Mouse (Mus musculus) midbrain, postnatal 0 days (tissue): ENCODE measurements around the gene Nlk. TPM values are rescaled to one million over a fixed set of nuclear protein-coding genes. Genes with fewer than 3 reads are reported as not detected.
A peak's percentile ranks its signal among the peaks of the same experiment; 100 is the strongest.

Experiments used
- ATAC-seq: fragments of 200-750 bp; cut with Nextera tagmentation; 2 replicates; pipeline ENCODE4 v1.8.0; 2017; ENCODE audit warnings: moderate number of reproducible peaks, mild to moderate bottlenecking, moderate TSS enrichment, moderate library complexity; ENCODE audit not compliant: low FRiP score
- DNase-seq: peaks from one replicate; pipeline ENCODE4 v3.0.0-alpha.2; 2015; ENCODE audit warnings: low spot score
- H3K27ac ChIP-seq: fragments of 300-500 bp; sonication (generic); 2 replicates; pipeline ENCODE4 v1.5.1; 2014; ENCODE audit warnings: low read depth, mild to moderate bottlenecking, low read length, mixed read lengths
- H3K27me3 ChIP-seq: fragments of 300-500 bp; sonication (generic); 2 replicates; pipeline ENCODE4 v1.6.1; 2014; ENCODE audit warnings: low read length, control low read depth, mixed read lengths; ENCODE audit not compliant: insufficient read depth
- H3K36me3 ChIP-seq: fragments of 300-500 bp; sonication (generic); 2 replicates; pipeline ENCODE4 v1.6.1; 2014; ENCODE audit warnings: low read length, control low read depth, mixed read lengths; ENCODE audit not compliant: insufficient read depth
- H3K4me1 ChIP-seq: fragments of 300-500 bp; sonication (generic); 2 replicates; pipeline ENCODE4 v1.6.1; 2014; ENCODE audit warnings: mild to moderate bottlenecking, control low read depth, antibody characterized with exemption, low read length, mixed read lengths; ENCODE audit not compliant: insufficient read depth
- H3K4me2 ChIP-seq: fragments of 300-500 bp; sonication (generic); 2 replicates; pipeline ENCODE4 v1.6.1; 2014; ENCODE audit warnings: low read depth, mild to moderate bottlenecking, low read length, mixed read lengths; ENCODE audit not compliant: poor library complexity, severe bottlenecking
- H3K4me3 ChIP-seq: fragments of 300-500 bp; sonication (generic); 2 replicates; pipeline ENCODE4 v1.5.1; 2014; ENCODE audit warnings: low read depth, mild to moderate bottlenecking, low read length, moderate library complexity
- H3K9ac ChIP-seq: fragments of 300-500 bp; sonication (generic); replicated peaks from 2 replicates; pipeline ENCODE4 v1.6.1; 2014; ENCODE audit warnings: mild to moderate bottlenecking, low read length, moderate library complexity, mixed read lengths; ENCODE audit not compliant: poor library complexity, severe bottlenecking
- H3K9me3 ChIP-seq: fragments of 300-500 bp; sonication (generic); 2 replicates; pipeline ENCODE4 v1.6.1; 2016; ENCODE audit warnings: low read length, control low read depth
- CTCF ChIP-seq: IDR thresholded peaks from 2 replicates; pipeline ENCODE4 v1.5.1; 2016; ENCODE audit warnings: antibody characterized with exemption, mild to moderate bottlenecking
- WGBS: fragments of 180-500 bp; shearing (Covaris S2); extraction: QIAGEN DNeasy Blood & Tissue Kit; methylation state at CpG from one replicate; pipeline ENCODE4 v1.1.7; 2014; 5-methylcytosine and 5-hydroxymethylcytosine counted together
- polyA plus RNA-seq: library from polyadenylated mRNA; unstranded; fragments of >200 nt; fragmentation: Nextera tagmentation; extraction: Ambion mirVana; gene quantifications from 2 replicates; pipeline ENCODE4 v1.2.1, GENCODE M21; 2015
- total RNA-seq: library from RNA; depleted of rRNA; stranded (reverse); fragments of >200 nt; gene quantifications from 2 replicates; pipeline ENCODE4 v1.2.3, GENCODE M21; 2014

Gene Nlk
- total and polyA plus RNA-seq, 2 experiments from 2014 or later, result 25.0 to 44.4 TPM

DNA sequence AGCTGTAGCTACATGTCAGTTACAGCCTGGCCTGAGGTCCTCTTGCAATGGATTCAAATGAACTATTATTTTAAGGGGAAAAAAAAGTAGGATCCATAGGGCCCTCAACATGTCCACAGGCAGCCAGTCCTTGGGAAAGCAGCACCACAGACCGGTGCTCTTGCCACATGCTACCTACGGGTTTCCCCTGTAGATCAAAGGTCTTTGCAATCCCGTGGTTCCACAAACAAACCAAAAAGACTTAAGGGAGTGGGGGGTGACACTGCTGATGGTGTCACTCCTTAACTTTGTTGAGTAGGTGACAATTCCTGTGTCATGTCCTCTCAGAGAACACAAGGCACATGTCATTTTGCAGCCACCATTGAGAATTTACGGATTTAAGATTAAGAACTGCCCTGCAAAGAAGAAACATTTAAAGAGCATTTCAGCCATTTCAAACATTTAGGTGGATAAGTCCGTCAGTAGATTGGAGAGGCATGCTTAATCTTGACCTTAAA lies 147.6 kb downstream of the Nlk start:
- no peaks in the 10 kb centered on the region for H3K36me3 ChIP-seq
- DNase-seq (no peak), ATAC-seq (no peak)
- WGBS, result 9% methylated on average over 5 of the region's 5 CpGs
- peak overlapping the region; percentile 63 for H3K4me2 ChIP-seq
- no peaks in the 10 kb centered on the region for H3K27me3 ChIP-seq
- H3K9ac ChIP-seq, result peak overlapping the region; percentile 50; the same call in 1 of the 2 replicates
- H3K4me3 ChIP-seq, result peak overlapping the region; percentile 58
- H3K4me1 ChIP-seq, result no peaks in the 10 kb centered on the region; the same call in 1 of the 2 replicates
- no peaks in the 10 kb centered on the region for H3K9me3 ChIP-seq
- TF ChIP-seq CTCF, result no peak
- no peak overlapping the region for H3K27ac ChIP-seq

DNA sequence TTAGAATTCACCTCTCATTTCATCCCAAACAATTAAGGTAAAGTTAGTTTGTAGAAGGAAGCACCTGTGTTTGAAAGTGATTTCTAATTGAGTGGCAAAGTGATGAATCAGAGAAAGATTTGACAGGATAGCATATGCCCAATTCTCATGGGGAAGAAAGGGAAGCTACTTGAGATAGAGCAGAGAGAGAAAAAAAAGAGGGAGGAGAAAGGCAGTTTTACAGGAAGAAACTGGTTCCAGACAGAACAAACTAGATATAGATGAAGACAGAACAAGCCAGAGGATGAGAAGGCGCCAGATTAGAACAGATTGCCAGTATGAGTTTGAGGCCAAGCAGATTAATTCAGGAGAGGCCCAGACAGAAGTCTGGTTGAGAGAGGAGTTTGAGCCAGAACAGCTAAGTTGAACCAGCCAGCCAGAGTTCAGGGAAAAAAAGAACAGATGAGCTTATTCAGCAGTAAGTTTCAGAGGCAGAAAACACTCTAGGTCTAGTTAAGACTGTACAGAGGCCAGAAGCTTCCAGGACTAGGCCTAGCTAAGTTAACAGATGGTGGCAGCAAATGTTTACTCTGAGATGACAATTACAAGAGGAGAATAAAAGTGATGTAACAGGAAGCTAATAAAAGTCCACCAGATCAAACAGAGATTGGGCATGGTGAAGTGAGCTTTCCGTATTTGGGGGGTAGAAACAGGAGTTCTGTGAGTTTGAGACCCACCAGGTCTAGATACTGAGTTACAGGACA lies 149.3 kb downstream of the Nlk start:
- DNase-seq (no peak), ATAC-seq (no peak)
- Histone ChIP-seq H3K4me3 (no peak overlapping the region), H3K4me2 (no peak overlapping the region), H3K27ac (no peak overlapping the region), H3K9me3 (no peaks in the 10 kb centered on the region), H3K4me1 (no peaks in the 10 kb centered on the region; the same call in 1 of the 2 replicates), H3K36me3 (peaks cover 9% of the 10 kb centered on the region), H3K27me3 (no peaks in the 10 kb centered on the region), H3K9ac (no peak overlapping the region)
- no peak for TF ChIP-seq CTCF
- 97% methylated on average over 2 of the region's 2 CpGs for WGBS

DNA sequence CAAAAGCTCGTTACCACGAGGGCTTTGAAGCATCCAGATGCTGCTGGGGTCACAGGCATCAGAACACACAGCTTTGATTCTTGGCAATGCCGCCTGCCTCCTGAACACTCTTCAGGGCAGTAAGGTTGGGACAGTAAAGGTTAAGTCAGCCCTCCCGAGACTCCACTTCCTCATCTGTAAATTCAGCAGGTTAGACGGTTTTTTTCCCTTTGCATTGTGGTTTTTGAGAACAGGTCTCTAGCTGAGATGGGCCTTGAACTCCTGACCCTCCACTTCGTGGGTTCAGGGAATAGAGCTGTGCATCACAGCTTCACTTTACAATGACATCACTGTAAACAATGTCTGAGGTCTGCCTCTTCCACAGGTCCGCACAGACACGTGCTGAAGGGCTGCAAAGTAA lies 152.0 kb downstream of the Nlk start:
- Histone ChIP-seq H3K36me3 (peaks cover 21% of the 10 kb centered on the region), H3K4me1 (no peaks in the 10 kb centered on the region; the same call in 1 of the 2 replicates), H3K9me3 (no peaks in the 10 kb centered on the region), H3K4me2 (no peak overlapping the region), H3K4me3 (no peak overlapping the region), H3K27me3 (no peaks in the 10 kb centered on the region), H3K9ac (no peak overlapping the region), H3K27ac (no peak overlapping the region)
- ATAC-seq, result no peak
- WGBS, result 84% methylated on average over 8 of the region's 8 CpGs
- no peak for TF ChIP-seq CTCF
- no peak for DNase-seq

DNA sequence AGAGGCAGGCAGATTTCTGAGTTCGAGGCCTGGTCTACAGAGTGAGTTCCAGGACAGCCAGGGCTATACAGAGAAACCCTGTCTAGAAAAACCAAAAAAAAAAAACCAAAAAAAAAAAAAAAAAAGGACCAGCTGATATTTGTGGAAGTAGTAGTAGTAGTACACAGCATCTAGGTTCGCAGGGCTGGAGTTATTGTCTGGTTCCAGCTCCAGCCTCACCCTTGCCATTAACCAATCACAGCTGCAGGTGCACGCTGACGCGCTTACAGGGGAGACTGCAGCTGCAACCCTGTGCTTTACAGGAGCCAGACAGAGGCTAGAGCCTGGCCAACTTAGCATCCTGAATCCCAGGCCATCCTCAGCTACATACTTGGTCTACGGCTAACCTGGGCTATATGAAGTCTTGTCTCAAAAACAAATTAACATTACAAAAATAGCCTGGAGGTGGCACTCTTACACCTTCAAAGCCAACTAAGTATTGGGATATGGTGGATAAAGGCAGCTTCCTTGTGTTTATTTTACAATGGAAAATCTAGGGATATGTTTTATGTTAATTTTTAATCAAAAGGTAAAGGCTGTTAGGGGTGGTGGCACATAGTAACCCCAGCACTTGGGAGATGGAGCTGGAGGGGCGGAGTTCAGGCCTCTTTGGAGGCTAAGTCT lies 152.6 kb downstream of the Nlk start:
- WGBS, result 94% methylated on average over 7 of the region's 7 CpGs
- TF ChIP-seq CTCF, result peak; percentile 55
- Histone ChIP-seq H3K4me2 (no peak overlapping the region), H3K27me3 (no peaks in the 10 kb centered on the region), H3K36me3 (peaks cover 25% of the 10 kb centered on the region), H3K4me1 (no peaks in the 10 kb centered on the region; the same call in 1 of the 2 replicates), H3K27ac (no peak overlapping the region), H3K9ac (no peak overlapping the region), H3K9me3 (no peaks in the 10 kb centered on the region), H3K4me3 (no peak overlapping the region)
- DNase-seq (no peak), ATAC-seq (no peak)

DNA sequence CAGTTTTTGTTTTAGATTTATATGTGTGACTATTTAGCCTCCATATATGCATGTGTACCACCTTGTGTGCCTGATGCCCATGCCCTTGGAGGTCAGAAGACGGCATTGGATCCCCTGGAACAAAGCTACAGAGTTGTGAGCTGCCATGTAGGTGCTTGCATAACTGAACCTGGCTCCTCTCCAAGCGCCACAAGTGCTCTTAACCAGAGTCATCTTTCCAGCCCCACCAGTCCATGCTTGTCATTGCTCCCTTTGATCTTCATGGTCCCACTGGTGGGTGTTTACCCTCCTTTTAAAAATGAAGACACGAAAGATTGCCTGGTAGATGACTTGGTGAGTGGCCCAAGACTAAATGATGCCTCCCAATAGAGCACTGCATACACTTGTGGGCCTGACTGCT lies 156.8 kb downstream of the Nlk start:
- Histone ChIP-seq H3K27me3 (no peaks in the 10 kb centered on the region), H3K9ac (no peak overlapping the region), H3K36me3 (peaks cover 35% of the 10 kb centered on the region), H3K9me3 (no peaks in the 10 kb centered on the region), H3K4me2 (no peak overlapping the region), H3K4me1 (peaks cover 7% of the 10 kb centered on the region; the same call in 1 of the 2 replicates), H3K4me3 (no peak overlapping the region), H3K27ac (no peak overlapping the region)
- TF ChIP-seq CTCF, result no peak
- 86% methylated on average over 3 of the region's 3 CpGs for WGBS
- no peak for ATAC-seq
- no peak for DNase-seq

DNA sequence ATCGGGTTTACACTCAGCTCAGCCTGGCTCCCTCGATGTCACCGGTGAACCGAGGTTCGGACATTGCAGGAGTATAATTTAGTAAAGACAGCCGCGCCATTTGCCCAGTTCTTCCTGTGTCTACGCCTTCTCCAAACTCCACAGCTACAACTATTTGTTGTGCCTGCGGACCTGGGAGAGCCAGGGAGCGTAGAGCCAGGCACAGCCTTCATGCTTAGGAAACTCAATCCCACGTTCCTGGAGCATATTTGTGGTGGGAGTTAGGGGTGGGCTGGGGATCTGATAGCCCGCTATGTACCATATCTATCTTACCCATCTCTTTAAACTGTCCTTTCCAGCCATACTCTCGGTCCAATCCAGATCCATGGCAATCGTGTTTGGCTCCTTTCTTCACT lies 160.5 kb downstream of the Nlk start:
- Histone ChIP-seq H3K9me3 (no peaks in the 10 kb centered on the region), H3K4me1 (peaks cover 13% of the 10 kb centered on the region; the same call in 1 of the 2 replicates), H3K36me3 (peaks cover 22% of the 10 kb centered on the region), H3K9ac (peak overlapping the region; percentile 71), H3K27me3 (no peaks in the 10 kb centered on the region), H3K4me2 (peak overlapping the region; percentile 63), H3K4me3 (peak overlapping the region; percentile 65), H3K27ac (peak overlapping the region; percentile 81)
- 2% methylated on average over 14 of the region's 14 CpGs for WGBS
- no peak for DNase-seq
- TF ChIP-seq CTCF, result no peak
- ATAC-seq, result peak; percentile 12; the same call in 1 of the 2 replicates
